27 mouse cellular contexts compared by ENCODE assay signal in genomic region chr10:79978061-79978460, GRCm38 (mm10). TPM values are rescaled to one million over a fixed set of nuclear protein-coding genes. Genes with fewer than 3 reads are reported as not detected.
A peak's percentile ranks its signal among the peaks of the same experiment; 100 is the strongest.
DNase-seq lines count a peak whose midpoint lies in the region; ATAC-seq and TF ChIP-seq lines count a peak whose summit lies in the region.
"Had no signal": no experiment of that assay in that cellular context is flagged by ENCODE, and none has a peak within 500 bp of the region (broad histone marks: within the 10 kb centered on the region; RNA-seq: fewer than 3 reads in every experiment).

No protein-coding gene starts in this region.

- H3K36me3 ChIP-seq in megakaryocyte, embryonic 14.5 days (replicated peaks; ENCODE audit: low read length), result peaks cover 95% of the 10 kb centered on the region
- H3K36me3 ChIP-seq in G1E (replicated peaks), result peaks cover 98% of the 10 kb centered on the region
- peaks cover 87% of the 10 kb centered on the region for H3K36me3 ChIP-seq in limb, embryonic 10.5 days

- no peak for DNase-seq in G1E (ENCODE audit: low spot score)
- no peak for DNase-seq in limb, embryonic 10.5 days (ENCODE audit: low spot score)
- DNase-seq in testis, postnatal 14 days (ENCODE audit: low spot score), result no peak
- DNase-seq in urinary bladder, adult 2 months (ENCODE audit: low spot score), result no peak
- DNase-seq: adrenal gland, postnatal 10 days; adrenal gland, postnatal 36 days; cerebellum, adult 18-20 months; cerebellum, adult 9-10 months; cerebellum, postnatal 14 days; gastrocnemius, postnatal 10 days; gastrocnemius, postnatal 36 days; heart, postnatal 10 days; heart, postnatal 36 days had no signal

- no peak for ATAC-seq in megakaryocyte, adult 5-6 weeks (ENCODE audit: poor library complexity, severe bottlenecking)
- no peak for ATAC-seq in G1E (ENCODE audit: extremely low read depth, insufficient number of reproducible peaks, low FRiP score, poor library complexity, severe bottlenecking)
- ATAC-seq: CD4-positive, CD25-positive, alpha-beta regulatory T cell, adult 4 months; forebrain, embryonic 15.5 days; hindbrain, embryonic 16.5 days; Patski had no signal

- peak overlapping the region; percentile 23 for H3K4me3 ChIP-seq in megakaryocyte, embryonic 14.5 days (replicated peaks)
- H3K4me3 ChIP-seq in G1E (ENCODE audit: low read depth, low read length), result peak overlapping the region; percentile 27; the same call in 1 of the 2 replicates
- H3K4me3 ChIP-seq in limb, embryonic 10.5 days, result peak overlapping the region; percentile 4; the same call in 1 of the 2 replicates
- H3K4me3 ChIP-seq: embryonic facial prominence, embryonic 12.5 days; embryonic facial prominence, embryonic 15.5 days; forebrain, embryonic 15.5 days; heart, embryonic 12.5 days; heart, embryonic 15.5 days; hindbrain, embryonic 10.5 days; hindbrain, embryonic 13.5 days had no signal

- 96% methylated on average over 21 of the region's 21 CpGs for WGBS in limb, embryonic 10.5 days

- H3K27me3 ChIP-seq in megakaryocyte, embryonic 14.5 days (replicated peaks), result peaks cover 1% of the 10 kb centered on the region
- peaks cover 6% of the 10 kb centered on the region; the same call in 1 of the 2 replicates for H3K27me3 ChIP-seq in G1E (ENCODE audit: insufficient read depth, low read length)
- peaks cover 13% of the 10 kb centered on the region for H3K27me3 ChIP-seq in limb, embryonic 10.5 days (ENCODE audit: low read depth, poor library complexity, severe bottlenecking)
- H3K27me3 ChIP-seq: embryonic facial prominence, embryonic 12.5 days; embryonic facial prominence, embryonic 15.5 days; forebrain, embryonic 15.5 days; Patski had no signal

- no peak for TF ChIP-seq CTCF in G1E (IDR thresholded peaks at IDR 0.05; ENCODE audit: low read depth, low read length)

- no peak overlapping the region for H3K27ac ChIP-seq in limb, embryonic 10.5 days
- H3K27ac ChIP-seq: embryonic facial prominence, embryonic 12.5 days; embryonic facial prominence, embryonic 15.5 days; forebrain, embryonic 12.5 days; forebrain, embryonic 15.5 days; heart, embryonic 15.5 days; hindbrain, embryonic 10.5 days; hindbrain, embryonic 13.5 days had no signal

- H3K9me3 ChIP-seq in megakaryocyte, embryonic 14.5 days, result peaks cover 25% of the 10 kb centered on the region
- peaks cover 58% of the 10 kb centered on the region for H3K9me3 ChIP-seq in G1E (replicated peaks)
- H3K9me3 ChIP-seq in limb, embryonic 10.5 days (replicated peaks), result 0 out of 2 replicates have a peak, but pooled peaks cover 3% of the 10 kb centered on the region
- H3K9me3 ChIP-seq: embryonic facial prominence, embryonic 12.5 days; forebrain, embryonic 12.5 days; forebrain, embryonic 15.5 days; heart, embryonic 15.5 days; hindbrain, embryonic 13.5 days had no signal

- H3K4me1 ChIP-seq in megakaryocyte, embryonic 14.5 days, result peaks cover 48% of the 10 kb centered on the region
- H3K4me1 ChIP-seq in G1E (ENCODE audit: insufficient read depth, low read depth, low read length), result peaks cover 52% of the 10 kb centered on the region
- H3K4me1 ChIP-seq in limb, embryonic 10.5 days, result peaks cover 8% of the 10 kb centered on the region

RNA-seq across cellular contexts. Expression of gene Tmem259, which starts 6.1 kb away (rescaled TPM):
- 293 and 686 TPM in 2 replicates for polyA plus RNA-seq in megakaryocyte, embryonic 14.5 days (2012; ENCODE audit: insufficient read depth, low replicate concordance)
- total RNA-seq in megakaryocyte, adult 5-6 weeks (2015), result 51.6 and 52.2 TPM in 2 replicates
- 52.1 and 53.2 TPM in 2 replicates for total RNA-seq in megakaryocyte, adult 5-6 weeks (2017)
- total RNA-seq in G1E (2014; fragmentation: Nextera tagmentation), result 62.8 and 79.8 TPM in 2 replicates
- 41.6 and 47.0 TPM in 2 replicates for total RNA-seq in G1E (2017)
- polyA plus RNA-seq in G1E (2012), result 264 and 361 TPM in 2 replicates
- polyA plus RNA-seq in limb, embryonic 10.5 days (2016; fragmentation: Nextera tagmentation; extraction: Ambion mirVana), result 14.9 and 16.4 TPM in 2 replicates
- 135 and 159 TPM in 2 replicates for polyA plus RNA-seq in urinary bladder, adult 2 months (2012; rRNA removed)

RNA-seq across cellular contexts. Expression of gene Grin3b, which starts 7.5 kb away (rescaled TPM):
- not detected in 2 replicates for polyA plus RNA-seq in megakaryocyte, embryonic 14.5 days (2012; ENCODE audit: insufficient read depth, low replicate concordance)
- not detected in 2 replicates for total RNA-seq in megakaryocyte, adult 5-6 weeks (2015)
- 0.18 TPM in 1 of 2 replicates, not detected in the other for total RNA-seq in megakaryocyte, adult 5-6 weeks (2017)
- total RNA-seq in G1E (2014; fragmentation: Nextera tagmentation), result 0.60 TPM in 1 of 2 replicates, not detected in the other
- total RNA-seq in G1E (2017), result 0.44 TPM in 1 of 2 replicates, not detected in the other
- 0.07 and 0.10 TPM in 2 replicates for polyA plus RNA-seq in G1E (2012)
- polyA plus RNA-seq in limb, embryonic 10.5 days (2016; fragmentation: Nextera tagmentation; extraction: Ambion mirVana), result 0.28 and 0.40 TPM in 2 replicates
- 0.04 TPM in 1 of 2 replicates, not detected in the other for polyA plus RNA-seq in urinary bladder, adult 2 months (2012; rRNA removed)
- total RNA-seq: adrenal gland, postnatal 36 days; granulocyte monocyte progenitor cell, adult 5-6 weeks; heart, postnatal 10 days had no signal

RNA-seq across cellular contexts. Expression of gene Cnn2, which starts 10.3 kb away (rescaled TPM):
- 1,011 and 1,303 TPM in 2 replicates for polyA plus RNA-seq in megakaryocyte, embryonic 14.5 days (2012; ENCODE audit: insufficient read depth, low replicate concordance)
- 174 and 175 TPM in 2 replicates for total RNA-seq in megakaryocyte, adult 5-6 weeks (2015)
- total RNA-seq in megakaryocyte, adult 5-6 weeks (2017), result 286 and 299 TPM in 2 replicates
- total RNA-seq in G1E (2014; fragmentation: Nextera tagmentation) (4.6 and 8.4 TPM in 2 replicates), G1E (2017) (7.4 and 10.5 TPM in 2 replicates)
- 20.8 and 27.2 TPM in 2 replicates for polyA plus RNA-seq in G1E (2012)
- 261 and 301 TPM in 2 replicates for polyA plus RNA-seq in limb, embryonic 10.5 days (2016; fragmentation: Nextera tagmentation; extraction: Ambion mirVana)
- 173 and 185 TPM in 2 replicates for polyA plus RNA-seq in urinary bladder, adult 2 months (2012; rRNA removed)

RNA-seq across cellular contexts. Expression of gene Wdr18, which starts 18.1 kb away (rescaled TPM):
- polyA plus RNA-seq in megakaryocyte, embryonic 14.5 days (2012; ENCODE audit: insufficient read depth, low replicate concordance), result 22.2 and 23.8 TPM in 2 replicates
- 10.6 and 15.7 TPM in 2 replicates for total RNA-seq in megakaryocyte, adult 5-6 weeks (2015)
- 7.8 TPM in 2 replicates for total RNA-seq in megakaryocyte, adult 5-6 weeks (2017)
- total RNA-seq in G1E (2014; fragmentation: Nextera tagmentation), result 28.5 and 37.3 TPM in 2 replicates
- 34.4 and 34.6 TPM in 2 replicates for total RNA-seq in G1E (2017)
- 69.0 and 69.5 TPM in 2 replicates for polyA plus RNA-seq in G1E (2012)
- 174 and 201 TPM in 2 replicates for polyA plus RNA-seq in limb, embryonic 10.5 days (2016; fragmentation: Nextera tagmentation; extraction: Ambion mirVana)
- 23.5 and 25.0 TPM in 2 replicates for polyA plus RNA-seq in urinary bladder, adult 2 months (2012; rRNA removed)

RNA-seq across cellular contexts. Expression of gene Abca7, which starts 18.2 kb away (rescaled TPM):
- polyA plus RNA-seq in megakaryocyte, embryonic 14.5 days (2012; ENCODE audit: insufficient read depth, low replicate concordance), result 47.4 and 62.2 TPM in 2 replicates
- 32.6 and 34.7 TPM in 2 replicates for total RNA-seq in megakaryocyte, adult 5-6 weeks (2015)
- 33.6 and 37.4 TPM in 2 replicates for total RNA-seq in megakaryocyte, adult 5-6 weeks (2017)
- 17.4 and 35.9 TPM in 2 replicates for total RNA-seq in G1E (2014; fragmentation: Nextera tagmentation)
- 12.1 and 15.2 TPM in 2 replicates for total RNA-seq in G1E (2017)
- 21.1 and 21.6 TPM in 2 replicates for polyA plus RNA-seq in G1E (2012)
- polyA plus RNA-seq in limb, embryonic 10.5 days (2016; fragmentation: Nextera tagmentation; extraction: Ambion mirVana), result 2.0 and 2.3 TPM in 2 replicates
- 7.5 and 9.2 TPM in 2 replicates for polyA plus RNA-seq in urinary bladder, adult 2 months (2012; rRNA removed)
